Mouse (Mus musculus) spleen, adult 12 weeks (tissue): ENCODE results near the gene Usp1.
A peak's percentile ranks its signal among the peaks of the same experiment; 100 is the strongest.
"Not testable (repeated sequence)": the region's sequence is repeated elsewhere in the genome, so short reads cannot be mapped to it uniquely, and the experiment has no call there.

Experiments used
- DNase-seq: peaks from one replicate; pipeline ENCODE4 v3.0.0; 2022; ENCODE audit warnings: low spot score

Gene Usp1

GRCm38 (mm10) chr4:98923568-98924070 is at the start of gene Usp1:
Gene Usp1 (plus strand): TSS chr4:98923810.
- DNase-seq: no peak

- no peak for DNase-seq
Measured at GRCm38 (mm10) chr4:98882706-98883105, 40.9 kb upstream of the Usp1 start.

- DNase-seq: no peak
Measured at GRCm38 (mm10) chr4:98886377-98886776, 37.2 kb upstream of the Usp1 start.

GRCm38 (mm10) chr4:98887148-98887547 is 36.5 kb upstream of the Usp1 start:
- DNase-seq: no peak

GRCm38 (mm10) chr4:98910246-98910645 is 13.4 kb upstream of the Usp1 start:
- no peak for DNase-seq

- DNase-seq: no peak
Measured at GRCm38 (mm10) chr4:98917724-98918123, 5.9 kb upstream of the Usp1 start.

- DNase-seq: no peak
Measured at GRCm38 (mm10) chr4:98918204-98918603, 5.4 kb upstream of the Usp1 start.

- DNase-seq: no peak
Measured at GRCm38 (mm10) chr4:98920896-98921295, 2.7 kb upstream of the Usp1 start.

GRCm38 (mm10) chr4:98922061-98922642 is 1.5 kb upstream of the Usp1 start:
- no peak for DNase-seq

GRCm38 (mm10) chr4:98922643-98923567 is 705 bp upstream of the Usp1 start:
- peak; percentile 88 for DNase-seq

- DNase-seq: no peak
Measured at GRCm38 (mm10) chr4:98924071-98924905, 678 bp downstream of the Usp1 start.

GRCm38 (mm10) chr4:98924906-98925178 is 1.2 kb downstream of the Usp1 start:
- no peak for DNase-seq

- no peak for DNase-seq
Measured at GRCm38 (mm10) chr4:98925250-98925781, 1.7 kb downstream of the Usp1 start.

- DNase-seq: no peak
Measured at GRCm38 (mm10) chr4:98936036-98936435, 12.4 kb downstream of the Usp1 start.

- DNase-seq: not testable (repeated sequence)
Measured at GRCm38 (mm10) chr4:98938210-98938609, 14.6 kb downstream of the Usp1 start.

GRCm38 (mm10) chr4:98950563-98950962 is 27.0 kb downstream of the Usp1 start:
- DNase-seq: no peak

- no peak for DNase-seq
Measured at GRCm38 (mm10) chr4:98955986-98956385, 32.4 kb downstream of the Usp1 start.

- DNase-seq: no peak
Measured at GRCm38 (mm10) chr4:98960243-98960642, 36.6 kb downstream of the Usp1 start.

- DNase-seq: no peak
Measured at GRCm38 (mm10) chr4:98969946-98970345, 46.3 kb downstream of the Usp1 start.

- no peak for DNase-seq
Measured at GRCm38 (mm10) chr4:98975741-98976140, 52.1 kb downstream of the Usp1 start.

GRCm38 (mm10) chr4:98978288-98978687 is 54.7 kb downstream of the Usp1 start:
- DNase-seq: not testable (repeated sequence)

GRCm38 (mm10) chr4:98978693-98979092 is 55.1 kb downstream of the Usp1 start:
- no peak for DNase-seq
